Mouse (Mus musculus): ENCODE data around the gene C130060K24Rik. TPM values are rescaled to one million over a fixed set of nuclear protein-coding genes. Genes with fewer than 3 reads are reported as not detected.

Gene C130060K24Rik
- not detected for total RNA-seq (2023)

DNA sequence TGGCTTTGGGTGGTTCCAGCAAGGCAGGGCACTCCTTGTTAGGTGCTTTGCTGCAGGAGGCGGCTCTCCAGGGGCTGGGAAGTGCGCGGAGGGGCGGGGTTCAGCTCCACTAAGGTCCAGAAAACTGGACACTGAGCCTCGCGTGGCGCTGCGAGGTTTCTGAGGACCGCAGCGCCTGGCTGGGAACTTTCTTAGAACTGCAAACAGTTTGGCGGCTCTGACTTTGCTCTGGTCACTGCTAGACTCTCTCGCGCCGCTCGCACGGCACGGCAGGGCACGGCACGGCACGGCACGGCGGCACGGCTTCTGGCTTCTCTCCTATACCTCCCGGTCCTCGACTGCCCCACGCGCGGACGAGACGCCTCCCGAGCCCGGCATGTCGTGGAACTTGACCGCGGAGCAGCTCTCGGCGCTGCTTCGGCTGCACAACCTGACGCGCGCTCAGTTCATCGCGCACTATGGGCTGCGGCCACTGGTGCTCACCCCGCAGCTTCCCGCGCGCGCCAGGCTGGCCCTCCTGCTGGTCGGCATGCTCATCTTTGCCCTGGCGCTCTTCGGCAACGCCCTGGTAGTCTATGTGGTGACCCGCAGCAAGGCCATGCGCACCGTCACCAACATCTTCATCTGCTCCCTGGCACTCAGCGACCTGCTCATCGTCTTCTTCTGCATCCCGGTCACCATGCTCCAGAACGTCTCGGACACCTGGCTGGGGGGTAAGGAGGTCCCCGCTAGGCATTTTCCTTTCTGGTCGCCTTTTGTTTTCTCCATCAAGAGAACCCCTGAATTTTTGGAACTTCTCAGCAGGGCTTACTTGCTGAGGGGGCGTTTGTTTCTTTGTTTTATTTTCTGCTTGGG lies at the start of gene C130060K24Rik:
Gene C130060K24Rik, plus strand, starts transcription at position 188 of the 855 bp plus-strand sequence.

Other genes starting within 250 kb of the C130060K24Rik start
- 10 to 100 TPM in 1 of 2 experiments, 1 to 10 TPM in 1; 8.8 to 10.4 TPM for gene Hpgds, start 236.2 kb upstream of the C130060K24Rik start, total RNA-seq (2023)
- not detected for gene Tnip3, start 144.2 kb downstream of the C130060K24Rik start, total RNA-seq (2023)

Data from B cell, adult 67 days (primary cell).